In genomic region chrX:38179891-38180310, GRCm38 (mm10) we compare ENCODE assay signal across 8 mouse cellular contexts. TPM values are rescaled to one million over a fixed set of nuclear protein-coding genes. Genes with fewer than 3 reads are reported as not detected.
DNase-seq lines count a peak whose midpoint lies in the region; ATAC-seq lines count a peak whose summit lies in the region.
"Not testable (repeated sequence)": the region's sequence is repeated elsewhere in the genome, so short reads cannot be mapped to it uniquely, and the experiment has no call there.

No protein-coding gene starts in this region.

- intact Hi-C loops in left cerebral cortex, postnatal 4 days (cut with DNase I): not testable (repeated sequence)

- peak; percentile 80 for ATAC-seq in intestine, embryonic 15.5 days
- peak; percentile 74; the same call in 1 of the 2 replicates for ATAC-seq in megakaryocyte-erythroid progenitor cell, adult 5-6 weeks (replicated peaks; ENCODE audit: low FRiP score, low TSS enrichment, poor library complexity, severe bottlenecking)

- peak overlapping the region; percentile 40 for H3K4me2 ChIP-seq in intestine, embryonic 15.5 days (replicated peaks)

- H3K36me3 ChIP-seq in intestine, embryonic 15.5 days: not testable (repeated sequence)

- H3K9ac ChIP-seq in intestine, embryonic 15.5 days: not testable (repeated sequence)

- WGBS in intestine, embryonic 15.5 days: 35% methylated on average over 19 of the region's 19 CpGs

- peak; percentile 22 to 40 for DNase-seq in adrenal gland, adult 18-20 months (ENCODE audit: low spot score in 2 of 2)
- DNase-seq in embryo, embryonic 11 days: peak; percentile 59
- DNase-seq in heart, adult 18-20 months: peak; percentile 65 to 67
- DNase-seq in left cerebral cortex, postnatal 4 days: peak; percentile 34
- DNase-seq in right cerebral cortex, postnatal 25 days: peak; percentile 22
- peak; percentile 22 to 34 for DNase-seq in urinary bladder, postnatal 36 days (ENCODE audit: low spot score in 2 of 2)

- H3K4me1 ChIP-seq in intestine, embryonic 15.5 days (replicated peaks): not testable (repeated sequence)

- H3K9me3 ChIP-seq in intestine, embryonic 15.5 days: not testable (repeated sequence)

- not testable (repeated sequence) for H3K27ac ChIP-seq in intestine, embryonic 15.5 days

- peak overlapping the region; percentile 21; the same call in 1 of the 2 replicates for H3K4me3 ChIP-seq in intestine, embryonic 15.5 days (replicated peaks)

- not testable (repeated sequence) for H3K27me3 ChIP-seq in intestine, embryonic 15.5 days (replicated peaks)

RNA-seq across cellular contexts. Expression of gene Zbtb33, which starts 9.7 kb away (rescaled TPM):
- 10 to 100 TPM; 28.0 to 36.1 TPM for total RNA-seq in adrenal gland, adult 18-20 months (2021)
- total RNA-seq in heart, adult 18-20 months (2021): 10 to 100 TPM in 1 of 2 experiments, 1 to 10 TPM in 1; 9.4 to 11.5 TPM
- polyA plus RNA-seq in intestine, embryonic 15.5 days (2015; fragmentation: Nextera tagmentation; extraction: Ambion mirVana): 3.6 and 3.8 TPM in 2 replicates
- total RNA-seq in left cerebral cortex, postnatal 4 days (2021): 10 to 100 TPM; 27.6 to 32.2 TPM
- 16.6 and 28.3 TPM in 2 replicates for total RNA-seq in megakaryocyte-erythroid progenitor cell, adult 5-6 weeks (2014; fragmentation: Nextera tagmentation)
- total RNA-seq in megakaryocyte-erythroid progenitor cell, adult 5-6 weeks (2017): 24.0 and 27.5 TPM in 2 replicates

RNA-seq across cellular contexts. Expression of gene Rhox13, which starts 58.9 kb away (rescaled TPM):
- not detected for total RNA-seq in adrenal gland, adult 18-20 months (2021)
- total RNA-seq in heart, adult 18-20 months (2021): not detected
- polyA plus RNA-seq in intestine, embryonic 15.5 days (2015; fragmentation: Nextera tagmentation; extraction: Ambion mirVana): not detected in 2 replicates
- total RNA-seq in left cerebral cortex, postnatal 4 days (2021): not detected
- not detected in 2 replicates for total RNA-seq in megakaryocyte-erythroid progenitor cell, adult 5-6 weeks (2014; fragmentation: Nextera tagmentation)
- not detected in 2 replicates for total RNA-seq in megakaryocyte-erythroid progenitor cell, adult 5-6 weeks (2017)
